Mouse (Mus musculus): Measurements from ENCODE around the gene Wfdc11.
A peak's percentile ranks its signal among the peaks of the same experiment; 100 is the strongest.
"Not testable (repeated sequence)": the region's sequence is repeated elsewhere in the genome, so short reads cannot be mapped to it uniquely, and the experiment has no call there.

Wfdc11 gene

DNA sequence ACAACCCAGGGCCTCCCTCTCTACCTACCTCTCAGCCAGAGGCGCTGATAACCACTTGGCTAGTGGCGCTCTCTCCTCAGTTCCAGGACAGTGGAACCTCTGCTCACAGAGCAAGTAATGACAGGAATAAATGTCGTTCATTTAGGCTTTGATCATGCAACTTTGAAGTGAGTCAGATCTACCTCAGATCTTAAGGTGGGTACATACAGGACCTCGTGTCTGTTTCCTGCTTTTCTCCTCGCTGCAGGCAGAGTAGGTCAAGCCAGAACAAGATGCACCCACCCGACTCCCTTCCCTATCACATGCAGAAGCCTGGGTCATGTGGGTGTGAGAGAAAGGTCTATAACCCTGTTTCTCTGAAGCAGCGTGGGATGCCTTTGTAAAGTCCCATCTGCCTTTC is at the start of gene Wfdc11:
Gene Wfdc11 (minus strand): TSS at position 101 of the 400 bp plus-strand sequence.
- DNase-seq (ENCODE audit: low read depth): no peak

DNA sequence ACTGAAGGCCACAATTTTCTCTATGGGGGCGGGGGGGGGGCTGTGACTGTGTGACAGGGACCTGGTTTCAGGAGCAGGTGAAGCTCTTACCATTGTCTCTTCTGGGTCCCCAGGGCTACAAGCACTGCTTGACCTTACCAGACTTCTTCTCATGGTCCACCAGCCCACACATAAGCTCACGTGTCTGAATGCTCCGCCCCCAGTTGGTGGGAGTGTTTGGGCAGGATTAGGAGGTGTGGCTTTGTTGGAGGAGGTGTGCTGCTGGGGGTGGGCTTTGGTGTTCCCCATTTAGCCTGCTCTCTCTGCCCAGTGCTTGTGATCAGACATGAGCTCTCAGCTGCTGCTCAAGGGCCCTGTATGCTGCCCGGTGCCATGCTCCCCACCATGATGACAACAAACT is 49.4 kb upstream of the Wfdc11 start:
- DNase-seq (ENCODE audit: low read depth): no peak

DNA sequence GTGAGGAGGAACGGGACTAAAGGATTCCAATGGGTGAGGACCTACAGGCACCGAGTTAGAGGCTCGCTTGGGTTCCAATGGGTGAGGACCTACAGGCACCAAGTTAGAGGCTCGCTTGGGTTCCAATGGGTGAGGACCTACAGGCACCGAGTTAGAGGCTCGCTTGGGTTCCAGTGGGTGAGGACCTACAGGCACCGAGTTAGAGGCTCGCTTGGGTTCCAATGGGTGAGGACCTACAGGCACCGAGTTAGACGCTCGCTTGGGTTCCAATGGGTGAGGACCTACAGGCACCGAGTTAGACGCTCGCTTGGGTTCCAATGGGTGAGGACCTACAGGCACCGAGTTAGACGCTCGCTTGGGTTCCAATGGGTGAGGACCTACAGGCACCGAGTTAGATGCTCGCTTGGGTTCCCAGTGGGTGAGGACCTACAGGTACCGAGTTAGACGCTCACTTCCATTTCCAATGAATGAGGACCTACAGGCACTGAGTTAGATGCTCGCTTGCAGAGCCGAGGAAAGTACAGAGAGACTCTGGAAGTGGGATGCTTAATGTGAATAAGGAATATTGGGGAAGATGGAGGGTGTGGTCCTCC is 42.4 kb upstream of the Wfdc11 start:
- DNase-seq (ENCODE audit: low read depth): not testable (repeated sequence)

DNA sequence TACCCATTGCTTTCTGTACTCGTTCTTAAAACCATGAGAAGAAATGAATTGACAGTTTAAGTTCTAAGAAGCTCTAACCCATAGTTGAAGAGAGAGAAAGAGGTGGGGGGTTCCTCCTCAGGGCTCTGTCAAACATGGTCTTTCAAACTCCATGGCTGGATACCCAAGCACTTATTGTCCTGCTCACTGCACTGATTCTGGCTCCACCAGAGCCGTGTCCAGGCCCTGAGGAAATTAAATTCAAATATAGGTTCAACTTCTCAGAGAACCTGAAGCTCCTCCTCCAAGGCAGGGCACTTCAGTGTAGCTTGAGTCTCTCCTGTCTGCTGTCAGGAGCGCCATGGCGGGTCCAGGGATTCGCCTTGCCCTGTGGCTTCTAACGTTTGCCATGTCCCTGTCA is 41.1 kb upstream of the Wfdc11 start, which contains the start of gene Spint5:
Gene Spint5 (plus strand): TSS at position 301 of the 400 bp plus-strand sequence.
- DNase-seq (ENCODE audit: low read depth): no peak

DNA sequence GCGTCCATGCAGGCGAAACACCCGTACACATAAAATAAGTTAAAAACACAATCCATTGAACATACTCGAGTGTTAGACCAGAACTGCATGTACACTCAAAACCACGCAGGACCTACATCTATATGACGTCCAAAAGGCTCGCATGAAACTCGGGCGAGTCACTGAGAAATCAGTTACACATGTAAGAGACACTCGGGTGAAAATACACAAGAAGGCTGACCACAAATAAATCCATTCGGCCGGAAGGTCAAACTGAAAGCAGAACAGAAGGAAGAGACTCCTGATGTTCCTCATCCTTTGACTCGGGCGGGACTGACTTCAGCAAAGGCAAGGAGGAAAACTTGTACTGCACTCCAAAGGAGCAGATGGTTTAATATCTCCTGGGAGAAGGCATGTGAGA is 32.1 kb upstream of the Wfdc11 start:
- no peak for DNase-seq (ENCODE audit: low read depth)

DNA sequence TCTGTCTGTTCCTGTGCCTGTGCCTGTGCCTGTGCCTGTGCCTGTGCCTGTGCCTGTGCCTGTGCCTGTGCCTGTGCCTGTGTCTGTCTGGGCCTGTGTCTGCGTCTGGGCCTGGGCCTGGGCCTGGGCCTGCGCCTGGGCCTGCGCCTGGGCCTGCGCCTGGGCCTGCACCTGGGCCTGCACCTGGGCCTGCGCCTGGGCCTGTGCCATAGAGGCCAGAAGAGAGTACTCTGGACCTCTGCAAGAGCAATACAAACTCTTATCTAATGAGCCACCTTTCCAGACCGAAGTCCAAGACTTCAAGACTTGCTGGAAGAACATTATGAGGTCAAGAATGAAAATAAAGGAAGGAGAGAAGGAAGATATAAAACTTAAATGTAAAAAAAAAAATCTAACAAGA is 31.4 kb upstream of the Wfdc11 start:
- DNase-seq (ENCODE audit: low read depth): no peak

DNA sequence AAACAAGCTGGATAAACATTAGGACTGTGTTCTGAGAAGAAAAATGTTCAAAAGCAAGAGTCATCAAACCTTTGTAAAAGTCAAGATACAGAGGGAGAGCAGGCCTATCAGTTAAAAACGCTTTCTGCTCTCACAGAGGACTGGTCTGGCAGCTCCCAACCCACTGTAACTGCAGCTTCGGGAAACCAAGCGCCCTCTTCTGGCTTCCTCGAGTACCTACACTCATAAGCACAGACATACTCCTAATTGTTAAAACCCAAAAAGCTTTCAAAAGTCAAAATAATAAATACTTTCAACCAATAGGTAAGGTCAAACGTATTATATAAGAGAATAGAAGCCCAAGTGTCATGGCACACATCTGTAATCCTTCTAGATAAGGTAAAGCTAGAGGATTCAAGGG is 30.3 kb upstream of the Wfdc11 start:
- DNase-seq (ENCODE audit: low read depth): no peak

DNA sequence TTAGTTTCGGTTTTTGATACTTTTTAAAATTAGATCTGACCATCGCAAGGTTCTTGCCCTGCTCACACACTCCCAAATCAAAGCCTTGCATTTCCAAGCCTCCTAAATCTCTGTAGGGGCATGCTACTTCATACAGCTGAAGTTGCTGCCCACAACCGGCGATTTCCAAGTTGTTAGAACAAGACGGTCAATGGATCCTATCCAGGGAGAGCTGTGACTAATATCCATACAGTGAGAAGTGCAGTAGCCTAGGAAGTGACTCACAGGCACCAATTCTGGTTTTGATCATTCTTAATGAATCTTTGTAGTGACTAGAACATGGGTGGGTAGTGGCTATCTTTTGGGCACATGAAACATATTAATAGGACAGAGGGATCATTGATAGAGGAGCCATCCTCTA is 27.9 kb upstream of the Wfdc11 start:
- DNase-seq (ENCODE audit: low read depth): no peak

DNA sequence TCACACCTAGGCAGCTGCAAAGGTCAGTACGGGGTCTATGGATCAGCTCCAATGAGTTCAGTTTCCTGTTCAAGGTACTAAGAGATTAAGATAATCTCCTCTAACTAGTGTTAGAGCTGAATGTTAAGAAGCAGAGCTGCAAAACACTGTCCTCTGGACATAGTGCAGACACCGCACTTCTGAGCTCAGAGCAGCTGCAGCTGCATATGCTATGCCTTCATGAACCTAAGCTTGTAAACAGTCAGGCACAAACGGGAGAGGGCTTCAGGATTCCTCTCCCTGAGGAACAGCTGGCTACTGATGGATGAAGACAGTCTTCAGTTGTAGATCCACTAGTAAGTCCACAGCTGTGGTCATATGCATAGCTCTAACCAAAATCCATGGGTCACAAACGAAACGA is 27.1 kb upstream of the Wfdc11 start:
- no peak for DNase-seq (ENCODE audit: low read depth)

DNA sequence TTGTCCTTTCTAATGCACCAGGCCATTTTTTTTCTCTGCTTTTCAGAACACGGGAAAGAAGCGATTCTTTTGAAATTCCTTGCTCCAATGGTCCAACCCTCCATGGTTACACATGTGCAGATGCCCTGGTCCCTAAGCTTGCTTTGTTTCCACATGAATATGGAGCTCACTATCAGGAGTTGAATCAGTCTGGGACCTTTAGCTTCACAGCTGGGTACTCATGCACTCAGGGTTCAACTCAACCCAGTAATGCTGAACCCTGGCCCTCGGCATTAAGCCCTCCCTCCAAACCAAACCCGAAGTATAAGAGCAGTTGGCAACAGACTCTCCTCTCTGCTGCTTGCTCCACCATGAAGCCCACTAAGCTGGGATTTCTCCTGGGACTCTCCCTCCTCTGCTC is 24.3 kb upstream of the Wfdc11 start, which contains the start of gene Spint4:
Gene Spint4 (plus strand): TSS at position 301 of the 400 bp plus-strand sequence.
- no peak for DNase-seq (ENCODE audit: low read depth)

DNA sequence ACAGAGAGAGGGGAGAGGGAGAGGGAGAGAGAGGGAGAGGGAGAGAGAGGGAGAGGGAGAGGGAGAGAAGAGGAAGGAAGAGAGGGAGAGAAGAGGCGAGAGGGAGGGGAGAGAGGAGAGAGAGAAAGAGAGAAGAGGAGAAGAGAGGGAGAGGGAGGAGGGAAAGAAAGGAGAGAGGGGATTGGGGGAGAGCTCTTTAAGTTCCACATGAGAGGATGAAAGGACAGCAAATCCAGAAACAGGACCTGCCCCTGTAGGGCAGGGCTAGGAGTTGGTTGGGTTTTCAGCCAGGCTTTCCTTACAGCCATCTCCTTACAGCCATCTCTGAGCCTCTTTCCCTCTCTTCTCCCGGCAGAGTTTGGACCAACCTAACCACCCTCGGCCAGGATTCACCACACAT is 10.9 kb upstream of the Wfdc11 start, which contains the start of gene Wfdc13:
Gene Wfdc13 (plus strand): TSS at position 301 of the 400 bp plus-strand sequence.
- no peak for DNase-seq (ENCODE audit: low read depth)

DNA sequence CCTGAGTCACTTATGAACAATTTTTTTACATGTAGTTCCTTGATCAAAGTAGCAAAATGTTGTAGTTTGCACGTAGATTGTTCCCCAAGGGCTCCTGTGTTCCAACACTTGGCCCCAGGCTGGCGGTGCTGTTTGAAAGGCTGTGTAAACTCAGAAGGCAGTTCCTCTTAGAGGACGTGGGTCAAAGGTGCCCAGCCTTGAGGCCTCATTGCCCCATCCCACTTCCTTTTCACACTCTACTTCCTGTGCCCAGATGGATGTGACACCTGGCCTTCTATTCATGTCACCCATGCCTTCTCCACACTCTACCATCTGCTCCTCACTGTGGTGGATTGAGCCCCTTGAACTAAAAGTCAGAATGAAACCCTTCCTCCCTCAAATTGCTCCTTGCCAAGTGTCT is 6.0 kb upstream of the Wfdc11 start:
- DNase-seq (ENCODE audit: low read depth): no peak

DNA sequence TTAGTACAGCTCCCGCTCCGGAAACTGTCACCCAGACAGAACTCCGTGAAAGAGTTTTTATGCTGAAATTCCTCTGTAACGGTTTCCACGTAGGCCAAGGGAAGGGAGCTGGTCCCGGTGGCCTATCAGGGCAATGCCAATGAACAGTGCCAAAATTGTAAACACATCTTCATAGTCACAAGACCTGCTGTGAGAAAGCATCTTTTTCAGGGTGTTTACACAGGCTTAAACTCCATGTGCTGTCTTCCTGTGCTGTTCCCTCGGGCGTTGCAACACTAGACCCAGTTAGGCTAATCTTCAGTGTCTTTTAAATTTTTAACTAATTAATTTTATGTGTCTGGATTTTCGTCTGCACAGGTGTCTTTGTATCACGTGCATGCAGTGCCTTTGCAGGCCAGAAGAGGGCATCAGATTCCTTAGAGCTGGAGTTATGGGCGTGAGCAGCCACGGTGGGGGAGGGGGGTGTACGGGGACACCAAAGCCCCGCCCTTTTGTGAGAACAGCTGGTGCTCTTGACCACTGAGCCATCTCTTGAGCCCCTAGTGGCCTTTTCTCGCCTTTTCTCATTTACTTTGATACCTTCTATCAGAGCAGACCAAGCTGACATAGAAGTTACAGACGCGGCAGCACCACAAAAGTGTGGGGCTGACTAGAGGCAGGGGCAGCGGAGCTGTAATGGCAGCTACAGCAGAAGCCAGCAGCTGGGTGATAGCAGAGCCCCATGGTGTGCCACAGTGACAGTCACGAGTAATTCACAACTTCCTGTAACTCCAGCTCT is 5.2 kb upstream of the Wfdc11 start:
- DNase-seq (ENCODE audit: low read depth): peak; percentile 32

DNA sequence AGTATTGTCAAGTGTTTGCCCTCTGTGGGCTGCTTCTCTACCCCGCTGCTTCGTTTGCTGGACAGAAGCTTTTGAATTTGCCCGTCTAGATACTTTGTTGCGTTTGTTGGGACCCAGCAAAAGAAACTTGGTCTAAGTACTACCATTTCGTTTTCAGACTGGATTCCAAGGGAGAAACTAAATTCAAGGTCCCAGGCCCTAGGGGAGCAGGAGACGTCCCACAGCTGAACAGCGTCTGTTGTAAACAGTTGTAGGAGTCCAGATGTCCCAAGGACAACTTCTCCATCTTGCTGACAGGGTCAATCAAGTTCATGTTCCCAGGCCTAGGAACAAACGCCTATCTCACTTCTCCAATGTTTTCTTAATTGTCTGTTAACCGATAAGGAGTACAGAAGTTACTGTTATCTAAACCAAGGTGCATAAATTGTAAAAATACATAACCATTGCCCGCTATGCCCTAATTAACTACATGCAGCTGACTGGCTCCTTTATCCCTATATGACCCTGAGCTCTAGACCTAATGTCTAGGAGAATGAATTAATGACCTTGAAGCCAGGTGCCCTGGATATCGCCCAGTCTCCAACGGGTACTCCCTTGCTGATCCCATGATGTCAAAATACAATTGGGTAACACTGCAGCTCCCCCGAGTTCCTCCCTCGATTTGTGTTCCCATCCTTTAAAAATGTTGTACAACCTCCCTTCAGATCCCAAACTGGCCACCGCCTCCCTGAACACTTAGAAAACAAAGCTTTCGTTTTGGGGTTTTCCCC is 3.2 kb upstream of the Wfdc11 start:
- DNase-seq (ENCODE audit: low read depth): no peak

DNA sequence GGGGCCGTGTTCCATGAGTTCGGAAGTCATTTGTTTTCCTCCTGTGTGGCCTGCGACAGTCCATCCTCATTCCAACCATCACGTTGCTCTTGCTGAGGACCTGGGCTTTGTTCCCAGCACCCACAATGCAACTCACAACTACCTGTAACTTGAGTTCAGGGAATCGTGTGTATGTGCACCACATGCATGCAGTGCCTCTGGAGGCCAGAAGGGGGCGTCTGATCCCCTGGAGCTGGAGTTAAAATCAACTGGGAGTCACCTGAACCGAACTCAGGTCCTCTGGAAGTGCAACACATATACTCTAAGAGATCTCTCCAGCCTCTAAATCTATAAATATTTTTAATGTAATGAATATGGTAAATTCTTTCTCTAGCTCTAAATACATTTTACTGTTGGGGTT is 2.2 kb upstream of the Wfdc11 start:
- no peak for DNase-seq (ENCODE audit: low read depth)

DNA sequence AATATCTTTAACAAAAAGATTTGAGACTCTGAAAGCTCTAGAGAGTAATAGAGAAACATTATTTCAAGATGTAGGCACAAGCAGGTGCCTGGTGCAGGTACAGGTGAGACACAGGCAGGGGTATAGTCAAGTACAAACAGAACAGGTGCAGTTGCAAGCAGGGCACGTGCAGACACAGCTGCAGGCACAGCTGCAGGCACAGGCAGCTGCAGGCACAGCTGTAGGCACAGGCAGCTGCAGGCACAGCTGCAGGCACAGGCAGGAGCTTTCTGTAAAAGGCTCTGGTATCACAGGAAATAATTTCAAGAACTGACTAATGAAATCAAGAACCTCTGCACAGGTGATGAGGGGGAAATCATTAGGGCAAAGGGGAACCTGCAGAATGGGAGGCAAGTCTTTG is 2.9 kb downstream of the Wfdc11 start:
- DNase-seq (ENCODE audit: low read depth): no peak

DNA sequence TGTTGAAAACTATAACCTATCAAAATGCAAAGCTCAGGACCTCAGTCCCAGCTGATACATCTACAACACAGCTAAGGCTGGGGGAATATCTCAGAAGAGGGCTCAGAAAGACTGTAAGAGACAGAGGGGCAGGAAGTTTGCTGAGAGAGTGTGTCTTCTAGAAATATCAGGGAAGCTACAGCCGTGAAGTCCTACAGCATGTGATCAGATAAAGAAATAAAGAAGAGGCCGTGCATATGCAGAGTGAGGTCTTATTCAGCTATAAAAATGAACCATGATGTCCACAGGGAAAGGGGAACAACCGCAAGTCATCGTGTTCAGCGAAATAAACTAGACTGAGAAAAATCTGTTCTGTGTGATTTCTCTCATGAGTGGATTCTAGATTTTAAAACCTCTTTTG is 3.6 kb downstream of the Wfdc11 start:
- DNase-seq (ENCODE audit: low read depth): no peak

DNA sequence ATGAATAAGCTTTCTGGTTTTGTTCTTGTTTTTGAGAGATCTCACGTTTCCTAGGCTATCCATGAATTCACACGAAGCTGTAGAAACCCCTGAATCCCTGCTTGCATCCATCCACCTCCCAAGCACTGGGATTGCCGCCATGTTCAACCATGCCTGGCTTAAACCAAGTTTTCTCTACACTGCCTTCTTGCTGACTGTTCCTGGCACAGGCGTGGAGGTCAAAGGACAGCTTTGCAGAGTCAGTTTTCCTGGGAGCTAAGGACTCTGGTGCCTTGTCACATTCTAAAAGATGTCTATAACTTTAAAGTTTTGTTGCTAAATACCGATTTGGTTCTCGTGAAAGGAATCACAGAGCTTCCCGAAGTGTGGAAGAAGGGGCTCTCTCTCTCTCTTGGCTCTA is 9.0 kb downstream of the Wfdc11 start:
- DNase-seq (ENCODE audit: low read depth): no peak

DNA sequence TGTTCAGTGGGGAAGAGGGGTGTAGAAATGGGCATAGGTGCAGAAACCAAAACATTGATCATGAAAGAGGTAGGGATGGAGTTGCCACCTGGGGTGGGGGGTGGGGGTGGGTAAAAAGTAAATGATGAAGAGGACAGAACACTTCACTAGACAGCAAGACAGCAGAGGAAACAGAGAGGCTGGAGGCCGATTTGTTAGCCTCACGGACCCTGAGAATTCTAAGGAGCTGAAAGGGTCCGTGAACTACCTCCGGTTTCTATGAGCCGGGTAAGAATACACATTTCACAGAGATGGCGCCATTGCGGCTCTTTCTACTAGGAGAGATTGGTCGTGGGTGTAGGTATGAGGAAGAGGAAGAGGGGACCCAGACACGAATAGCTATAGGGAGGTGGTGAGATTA is 17.4 kb downstream of the Wfdc11 start, which contains the start of gene Wfdc9:
Gene Wfdc9 (minus strand): TSS at position 101 of the 400 bp plus-strand sequence.
- DNase-seq (ENCODE audit: low read depth): no peak

DNA sequence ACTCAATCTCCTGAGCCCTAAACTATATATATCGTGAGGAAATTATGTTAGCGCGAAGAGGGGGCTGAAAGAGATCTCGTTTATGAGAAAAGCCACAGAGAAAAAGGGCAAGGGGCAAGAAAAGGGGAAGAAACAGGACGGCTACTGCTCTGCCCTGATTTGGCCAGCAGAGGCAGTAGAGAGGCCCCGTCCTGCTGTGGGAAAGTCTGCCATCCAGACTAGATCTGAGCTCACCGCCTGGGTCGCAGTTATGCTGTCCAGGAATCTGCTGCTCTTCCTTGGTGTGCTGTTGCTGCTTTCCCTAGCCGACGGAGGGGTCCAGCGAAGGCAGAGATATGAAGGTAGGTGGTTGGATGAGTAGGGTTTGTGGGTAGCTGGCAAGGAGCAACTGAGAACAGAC is 18.0 kb downstream of the Wfdc11 start, which contains the start of gene Wfdc10:
Gene Wfdc10 (plus strand): TSS at position 189 of the 400 bp plus-strand sequence.
- no peak for DNase-seq (ENCODE audit: low read depth)

DNA sequence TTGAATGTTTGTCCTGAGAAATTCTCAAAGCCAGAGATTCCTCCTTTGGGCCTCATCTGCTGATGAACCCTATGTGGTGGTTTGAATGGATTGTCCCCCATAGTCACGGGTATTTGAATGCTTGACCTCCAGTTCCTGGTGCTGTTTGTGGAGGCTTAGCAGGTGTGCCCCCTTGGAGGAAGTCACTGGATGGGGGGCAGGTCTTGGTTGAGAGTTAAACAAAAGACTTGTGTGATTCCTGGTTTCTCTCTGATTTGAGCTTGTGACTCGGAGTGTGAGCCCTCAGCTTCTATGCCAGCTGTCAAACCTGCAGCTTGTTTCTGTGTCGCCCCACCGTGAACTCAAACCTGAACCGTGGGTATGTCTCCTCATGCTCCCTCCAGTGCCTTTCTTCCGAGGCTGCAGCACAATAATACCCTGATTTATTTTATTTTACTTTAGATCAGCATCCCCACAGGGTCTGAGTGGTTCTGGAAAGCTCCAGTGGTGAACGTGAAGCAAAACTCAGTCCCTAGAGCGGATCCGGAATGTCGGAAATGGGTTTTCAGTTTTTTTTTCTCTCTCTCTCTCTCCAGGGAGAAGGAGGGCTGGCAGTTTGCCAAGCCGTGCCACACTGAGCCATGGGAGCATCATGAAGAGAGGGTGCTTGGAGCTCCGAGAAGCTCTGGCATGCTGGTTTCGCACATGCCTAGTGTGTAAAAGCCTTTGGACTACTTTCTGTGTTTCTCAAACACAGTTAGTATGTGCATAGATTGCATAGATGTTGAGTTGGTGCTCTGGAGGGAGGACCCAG is 31.8 kb downstream of the Wfdc11 start:
- DNase-seq (ENCODE audit: low read depth): no peak

DNA sequence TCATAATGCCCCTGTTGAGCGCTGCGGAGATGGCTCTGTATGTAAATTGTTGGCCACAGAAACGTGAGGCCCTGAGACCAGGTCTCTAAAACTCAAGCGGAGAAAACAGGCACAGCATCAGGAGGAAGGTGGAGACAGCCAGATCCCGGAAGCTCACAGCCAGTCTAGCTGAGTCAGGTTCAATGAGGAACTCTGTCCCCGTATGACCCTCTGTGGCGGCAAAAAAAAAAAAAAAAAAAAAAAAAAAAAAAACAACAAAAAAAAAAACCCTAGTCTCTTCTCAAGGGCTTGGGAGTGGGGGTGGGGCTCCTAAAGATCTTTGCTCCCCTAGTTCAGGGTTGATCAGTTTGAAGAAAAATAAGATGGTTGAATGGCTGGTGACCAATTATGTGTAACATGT is 32.8 kb downstream of the Wfdc11 start:
- DNase-seq (ENCODE audit: low read depth): no peak
